Mouse (Mus musculus): ENCODE measurements around the gene Wfdc18.

- TF ChIP-seq POLR2A (IDR thresholded peaks at IDR 0.05; ENCODE audit: insufficient read depth, low read length) (no peak), EP300 (IDR thresholded peaks at IDR 0.05; ENCODE audit: insufficient read depth, low read depth, low read length) (no peak), CTCF (IDR thresholded peaks at IDR 0.05; ENCODE audit: low read depth, low read length) (no peak)
Observed at GRCm38 (mm10) chr11:83708715-83709114, at the start of gene Wfdc18.
